Mouse (Mus musculus) kidney, adult 2 months (tissue): ENCODE measurements around the gene Faim2.

ENCODE experiments used
- CTCF ChIP-seq: fragments of 200-500 bp; conservative IDR thresholded peaks from 2 replicates; pipeline ENCODE4 v1.5.1; 2011; ENCODE audit warnings: low read depth, mild to moderate bottlenecking, control low read depth, low read length, moderate library complexity, mixed read lengths; ENCODE audit not compliant: insufficient read depth, insufficient read length
- POLR2A ChIP-seq: fragments of 200-500 bp; IDR thresholded peaks from one replicate; pipeline ENCODE4 v1.6.1; 2011; ENCODE audit warnings: low read depth, low read length, control low read depth

DNA sequence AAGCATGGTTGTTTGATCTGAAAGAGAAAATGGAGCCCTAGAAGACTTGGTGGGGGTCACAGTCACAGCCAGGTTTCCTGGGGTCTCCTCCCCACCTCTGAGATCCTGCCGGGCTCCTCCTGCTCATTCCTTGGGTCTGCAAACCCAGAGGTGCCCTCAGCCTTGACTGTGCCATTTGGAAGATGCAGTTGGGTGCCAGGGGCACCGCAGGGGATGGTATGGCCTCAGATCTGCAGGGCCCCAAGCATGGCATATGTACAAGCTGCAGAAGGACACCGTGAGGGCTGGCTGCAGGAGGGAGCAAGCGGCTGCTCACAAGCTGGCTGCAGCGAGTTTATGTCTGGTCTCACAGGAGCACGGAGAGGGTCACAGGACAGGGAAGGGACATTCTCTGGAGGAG is 28.2 kb downstream of the Faim2 start:
- TF ChIP-seq CTCF, result no peak
- TF ChIP-seq POLR2A, result no peak
